Mouse (Mus musculus): ENCODE measurements at regions not wholly inside any gene's neighbourhood (a gene's known extent, or its start where the extent isn't known, plus 50 kb on each side); places are given as distances from the start of the nearest gene placed in this dataset.
A peak's percentile ranks its signal among the peaks of the same experiment; 100 is the strongest.

DNA sequence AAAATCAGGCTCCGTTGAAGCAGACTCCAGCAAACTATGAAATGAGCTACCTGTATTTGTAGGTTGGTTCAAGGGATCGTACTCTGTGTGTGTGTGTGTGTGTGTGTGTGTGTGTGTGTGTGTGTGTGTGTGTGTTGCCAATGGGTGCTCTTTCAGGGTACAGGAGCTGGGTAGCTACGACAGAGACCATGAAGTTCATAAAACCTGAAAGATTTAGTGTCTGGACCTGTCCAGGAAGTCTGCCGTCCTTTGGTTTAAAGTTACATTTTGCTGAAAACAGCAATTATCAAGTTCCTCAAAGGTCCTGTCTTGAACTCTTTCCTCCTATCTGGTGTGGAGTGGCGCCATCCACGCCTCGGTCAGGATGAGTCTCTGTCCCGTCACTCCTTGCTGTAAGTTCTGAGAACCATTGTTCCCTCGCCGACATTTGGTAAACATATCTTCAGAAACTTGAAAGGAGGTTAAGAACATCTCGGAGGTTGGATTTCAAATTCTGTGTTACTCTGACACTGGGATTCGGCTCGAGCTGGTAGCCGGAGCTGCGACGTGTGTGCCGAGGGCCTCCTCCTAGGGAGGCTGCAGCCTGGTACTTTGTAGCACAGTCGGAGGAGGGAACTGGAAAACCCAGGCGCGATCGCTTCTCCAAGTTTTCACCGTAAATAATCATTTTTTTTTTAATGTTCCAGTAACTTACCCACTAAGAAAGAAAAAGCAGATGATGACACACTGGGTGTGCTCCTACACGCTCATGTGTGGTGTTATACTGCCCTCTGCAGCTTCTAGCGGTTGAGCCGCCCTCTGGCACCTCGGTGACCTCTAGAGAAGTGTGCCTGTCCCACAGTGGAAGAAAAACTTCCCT, 107.8 kb upstream of the N6amt1 start:
- TF ChIP-seq CTCF (conservative IDR thresholded peaks at IDR 0.05; ENCODE audit: low read length) (peak; percentile 40), POU5F1 (IDR thresholded peaks at IDR 0.05; ENCODE audit: borderline replicate concordance, low read length) (no peak)
- H3K36me3 ChIP-seq (ENCODE audit: insufficient read depth, low read length), result no peaks in the 10 kb centered on the region
- no peaks in the 10 kb centered on the region for H3K27me3 ChIP-seq (ENCODE audit: insufficient read depth, low read length)
- no peaks in the 10 kb centered on the region for H3K9me3 ChIP-seq (ENCODE audit: low read length)
- no peak overlapping the region for H3K4me3 ChIP-seq (replicated peaks; ENCODE audit: low read length)
- H3K4me1 ChIP-seq (replicated peaks; ENCODE audit: low read depth, low read length), result peaks cover 10% of the 10 kb centered on the region; the same call in 1 of the 2 replicates

DNA sequence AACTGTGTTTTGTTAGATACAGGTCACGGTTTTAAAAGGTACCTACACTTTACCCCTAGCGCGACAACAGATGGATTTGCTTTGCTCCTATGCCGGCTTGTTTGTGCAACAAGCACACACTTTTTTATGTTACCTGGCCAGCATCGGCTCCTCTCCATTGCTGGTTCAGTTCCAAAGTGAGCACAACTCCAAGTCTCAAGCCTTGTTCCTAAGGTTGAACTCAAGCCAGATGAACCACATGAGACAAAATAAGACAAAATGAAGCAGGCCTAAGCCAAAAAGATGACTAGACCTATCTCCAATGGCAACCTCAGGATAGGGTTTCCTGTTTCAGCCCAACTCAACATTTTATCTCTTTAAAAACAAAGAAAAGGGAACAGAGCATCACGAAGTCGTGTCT, 108.5 kb upstream of the N6amt1 start:
- peaks cover 10% of the 10 kb centered on the region; the same call in 1 of the 2 replicates for H3K4me1 ChIP-seq (replicated peaks; ENCODE audit: low read depth, low read length)
- H3K4me3 ChIP-seq (replicated peaks; ENCODE audit: low read length), result no peak overlapping the region
- H3K36me3 ChIP-seq (ENCODE audit: insufficient read depth, low read length), result no peaks in the 10 kb centered on the region
- TF ChIP-seq POU5F1 (IDR thresholded peaks at IDR 0.05; ENCODE audit: borderline replicate concordance, low read length) (no peak), CTCF (conservative IDR thresholded peaks at IDR 0.05; ENCODE audit: low read length) (no peak), NANOG (IDR thresholded peaks at IDR 0.05; ENCODE audit: borderline replicate concordance, low read length) (no peak)
- H3K27me3 ChIP-seq (ENCODE audit: insufficient read depth, low read length), result no peaks in the 10 kb centered on the region
- no peaks in the 10 kb centered on the region for H3K9me3 ChIP-seq (ENCODE audit: low read length)

DNA sequence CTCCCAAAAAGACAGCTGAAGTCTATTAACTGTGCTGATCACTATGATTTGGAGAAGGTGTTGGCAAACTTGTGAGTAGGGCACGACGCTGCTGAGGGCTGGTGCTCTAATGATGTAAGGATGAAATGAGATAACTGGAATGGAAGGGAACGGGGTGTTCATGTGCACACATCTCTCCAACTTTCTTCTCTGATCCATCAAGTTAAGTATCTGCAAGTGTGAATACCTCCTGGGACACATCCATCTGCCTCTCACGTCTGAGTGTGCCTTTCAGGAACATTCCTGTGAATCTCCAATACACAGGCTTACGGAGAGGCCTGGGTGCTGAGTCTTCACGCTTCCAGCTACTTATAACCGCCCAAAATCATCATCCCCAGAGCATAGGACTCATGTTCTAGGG, 112.0 kb upstream of the N6amt1 start:
- Histone ChIP-seq H3K4me3 (replicated peaks; ENCODE audit: low read length) (no peak overlapping the region), H3K4me1 (replicated peaks; ENCODE audit: low read depth, low read length) (peaks cover 8% of the 10 kb centered on the region; the same call in 1 of the 2 replicates), H3K27me3 (ENCODE audit: insufficient read depth, low read length) (no peaks in the 10 kb centered on the region), H3K9me3 (ENCODE audit: low read length) (no peaks in the 10 kb centered on the region), H3K36me3 (ENCODE audit: insufficient read depth, low read length) (no peaks in the 10 kb centered on the region)
- TF ChIP-seq NANOG (IDR thresholded peaks at IDR 0.05; ENCODE audit: borderline replicate concordance, low read length) (no peak), POU5F1 (IDR thresholded peaks at IDR 0.05; ENCODE audit: borderline replicate concordance, low read length) (no peak), CTCF (conservative IDR thresholded peaks at IDR 0.05; ENCODE audit: low read length) (no peak)

DNA sequence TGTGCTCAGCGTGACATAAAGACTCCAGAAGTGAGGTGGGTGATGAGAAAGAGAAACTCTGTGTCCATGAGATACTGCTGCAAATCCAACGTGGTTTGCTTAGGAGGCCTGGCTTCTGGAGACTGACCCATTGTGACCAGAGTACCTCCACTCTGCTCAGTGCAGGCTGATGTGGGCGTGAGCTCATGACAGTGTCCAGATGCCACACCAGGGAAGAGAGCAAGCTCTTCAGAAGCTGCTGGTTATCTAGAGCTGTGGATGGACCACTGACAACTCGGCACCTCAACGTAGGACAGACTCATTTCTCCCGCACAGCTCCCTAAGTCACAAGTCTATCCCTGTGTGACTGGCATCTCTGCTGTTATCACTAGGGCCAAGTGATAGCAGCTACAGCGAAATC, 114.9 kb upstream of the N6amt1 start:
- Histone ChIP-seq H3K4me3 (replicated peaks; ENCODE audit: low read length) (no peak overlapping the region), H3K27me3 (ENCODE audit: insufficient read depth, low read length) (no peaks in the 10 kb centered on the region), H3K4me1 (replicated peaks; ENCODE audit: low read depth, low read length) (no peaks in the 10 kb centered on the region), H3K36me3 (ENCODE audit: insufficient read depth, low read length) (no peaks in the 10 kb centered on the region), H3K9me3 (ENCODE audit: low read length) (no peaks in the 10 kb centered on the region)
- TF ChIP-seq CTCF (conservative IDR thresholded peaks at IDR 0.05; ENCODE audit: low read length) (no peak), POU5F1 (IDR thresholded peaks at IDR 0.05; ENCODE audit: borderline replicate concordance, low read length) (no peak), NANOG (IDR thresholded peaks at IDR 0.05; ENCODE audit: borderline replicate concordance, low read length) (no peak)

DNA sequence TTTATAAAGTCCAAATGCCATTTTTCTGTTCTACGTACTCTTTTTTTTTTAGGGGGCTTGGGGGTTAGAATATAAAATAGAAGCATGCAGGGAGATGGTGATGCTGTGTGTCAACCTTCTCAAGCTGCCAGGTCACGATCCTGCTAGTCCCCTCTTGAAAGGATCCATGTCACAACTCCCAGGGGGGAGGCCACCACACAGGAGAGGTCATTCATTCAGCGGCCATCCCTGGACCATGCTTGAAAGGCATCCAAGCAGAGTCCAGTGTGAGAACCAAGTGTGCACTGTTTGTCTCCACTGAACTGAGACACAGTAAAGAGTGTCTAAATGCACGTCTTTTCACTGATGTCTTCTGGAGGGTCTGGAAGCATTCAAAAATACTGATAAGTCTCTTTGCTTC, 119.8 kb upstream of the N6amt1 start:
- H3K4me3 ChIP-seq (replicated peaks; ENCODE audit: low read length), result no peak overlapping the region
- TF ChIP-seq CTCF (conservative IDR thresholded peaks at IDR 0.05; ENCODE audit: low read length) (no peak), POU5F1 (IDR thresholded peaks at IDR 0.05; ENCODE audit: borderline replicate concordance, low read length) (no peak), NANOG (IDR thresholded peaks at IDR 0.05; ENCODE audit: borderline replicate concordance, low read length) (no peak)
- H3K36me3 ChIP-seq (ENCODE audit: insufficient read depth, low read length), result no peaks in the 10 kb centered on the region
- H3K4me1 ChIP-seq (replicated peaks; ENCODE audit: low read depth, low read length), result no peaks in the 10 kb centered on the region
- no peaks in the 10 kb centered on the region for H3K27me3 ChIP-seq (ENCODE audit: insufficient read depth, low read length)
- H3K9me3 ChIP-seq (ENCODE audit: low read length), result peaks cover 11% of the 10 kb centered on the region

DNA sequence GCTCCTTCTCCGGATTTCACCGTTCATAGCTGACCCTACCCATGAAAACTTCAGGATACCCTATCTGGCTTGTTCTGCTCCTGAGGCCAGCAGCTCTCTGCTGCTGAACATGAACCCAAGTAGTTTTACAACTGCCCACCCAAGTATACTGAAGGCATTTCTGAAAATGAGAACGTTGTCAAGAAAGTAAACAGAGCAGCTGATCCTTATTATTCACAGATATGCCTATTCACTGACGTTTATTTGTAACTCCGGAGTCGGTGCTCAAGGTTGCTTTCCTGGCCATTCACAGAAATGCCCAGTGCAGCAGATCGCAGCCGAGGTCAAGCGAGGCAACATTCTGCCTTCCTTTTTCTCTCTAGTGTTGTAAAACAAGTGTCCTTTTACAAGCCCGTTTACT, 128.4 kb upstream of the N6amt1 start:
- no peak overlapping the region for H3K4me3 ChIP-seq (replicated peaks; ENCODE audit: low read length)
- no peaks in the 10 kb centered on the region for H3K9me3 ChIP-seq (ENCODE audit: low read length)
- TF ChIP-seq CTCF (conservative IDR thresholded peaks at IDR 0.05; ENCODE audit: low read length) (no peak), POU5F1 (IDR thresholded peaks at IDR 0.05; ENCODE audit: borderline replicate concordance, low read length) (no peak), NANOG (IDR thresholded peaks at IDR 0.05; ENCODE audit: borderline replicate concordance, low read length) (no peak)
- H3K36me3 ChIP-seq (ENCODE audit: insufficient read depth, low read length), result no peaks in the 10 kb centered on the region
- H3K27me3 ChIP-seq (ENCODE audit: insufficient read depth, low read length), result no peaks in the 10 kb centered on the region
- no peaks in the 10 kb centered on the region for H3K4me1 ChIP-seq (replicated peaks; ENCODE audit: low read depth, low read length)

DNA sequence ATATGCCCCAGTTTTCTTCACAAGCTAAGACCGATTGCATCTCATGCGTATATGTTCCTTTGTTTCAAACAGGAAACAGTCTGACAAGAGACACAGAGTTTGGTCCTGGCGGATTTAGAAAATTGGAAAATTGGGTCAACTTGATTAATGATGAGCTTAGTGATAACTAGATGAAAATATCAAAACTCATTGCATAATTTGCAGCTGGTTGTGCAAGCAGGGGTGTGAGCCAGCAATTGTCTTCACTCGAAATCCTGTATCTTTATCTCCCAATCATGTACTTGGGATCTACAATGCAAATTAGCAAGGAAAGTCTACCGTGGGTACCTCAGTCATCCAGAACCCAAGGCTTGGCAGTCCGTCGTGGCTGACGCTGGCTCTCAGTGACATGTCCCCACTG, 128.9 kb upstream of the N6amt1 start:
- no peak overlapping the region for H3K4me3 ChIP-seq (replicated peaks; ENCODE audit: low read length)
- H3K36me3 ChIP-seq (ENCODE audit: insufficient read depth, low read length), result no peaks in the 10 kb centered on the region
- H3K27me3 ChIP-seq (ENCODE audit: insufficient read depth, low read length), result no peaks in the 10 kb centered on the region
- H3K4me1 ChIP-seq (replicated peaks; ENCODE audit: low read depth, low read length), result no peaks in the 10 kb centered on the region
- no peak for TF ChIP-seq CTCF (conservative IDR thresholded peaks at IDR 0.05; ENCODE audit: low read length)
- no peak for TF ChIP-seq POU5F1 (IDR thresholded peaks at IDR 0.05; ENCODE audit: borderline replicate concordance, low read length)
- no peak for TF ChIP-seq NANOG (IDR thresholded peaks at IDR 0.05; ENCODE audit: borderline replicate concordance, low read length)
- H3K9me3 ChIP-seq (ENCODE audit: low read length), result no peaks in the 10 kb centered on the region

DNA sequence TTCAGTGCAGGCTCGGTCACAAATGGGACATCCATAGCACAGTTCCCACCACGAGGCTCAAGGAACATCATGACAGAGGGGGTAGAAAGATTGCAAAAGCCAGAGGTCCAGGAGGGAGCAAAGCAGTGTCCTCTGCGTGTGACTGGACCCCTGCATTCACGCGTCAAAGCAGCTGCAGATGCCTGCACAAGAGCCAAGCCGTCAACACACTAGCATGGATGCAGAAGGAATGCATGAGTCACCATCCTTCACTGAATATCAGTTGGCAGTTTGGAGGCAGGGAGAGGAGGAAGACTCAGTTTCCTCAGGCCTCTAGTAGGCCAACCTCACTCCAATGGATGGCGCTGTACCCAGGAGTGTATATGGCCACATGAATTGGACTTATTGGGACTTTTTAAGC, 130.0 kb upstream of the N6amt1 start:
- Histone ChIP-seq H3K36me3 (ENCODE audit: insufficient read depth, low read length) (no peaks in the 10 kb centered on the region), H3K27me3 (ENCODE audit: insufficient read depth, low read length) (no peaks in the 10 kb centered on the region), H3K4me3 (replicated peaks; ENCODE audit: low read length) (no peak overlapping the region), H3K9me3 (ENCODE audit: low read length) (no peaks in the 10 kb centered on the region), H3K4me1 (replicated peaks; ENCODE audit: low read depth, low read length) (no peaks in the 10 kb centered on the region)
- TF ChIP-seq CTCF (conservative IDR thresholded peaks at IDR 0.05; ENCODE audit: low read length) (no peak), NANOG (IDR thresholded peaks at IDR 0.05; ENCODE audit: borderline replicate concordance, low read length) (no peak)

DNA sequence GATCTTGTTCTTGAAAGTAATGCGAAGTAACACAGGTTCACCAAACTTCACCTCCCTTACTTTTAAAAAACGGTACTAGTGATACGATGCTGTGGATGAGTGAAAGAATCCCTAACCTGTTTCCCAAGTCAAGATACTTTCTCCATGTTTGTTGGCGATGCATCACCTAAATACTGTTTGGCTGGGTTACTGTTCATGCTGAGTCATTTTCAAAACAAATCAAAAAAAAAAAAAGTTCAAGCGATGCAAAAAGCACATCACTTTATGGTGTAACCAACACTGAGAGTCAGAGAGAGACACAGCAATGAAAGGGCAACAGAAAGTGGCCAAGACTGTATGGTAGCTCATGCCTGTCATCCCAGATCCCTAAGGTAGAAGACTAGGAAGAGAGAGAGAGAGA, 133.4 kb upstream of the N6amt1 start:
- Histone ChIP-seq H3K27me3 (ENCODE audit: insufficient read depth, low read length) (no peaks in the 10 kb centered on the region), H3K36me3 (ENCODE audit: insufficient read depth, low read length) (no peaks in the 10 kb centered on the region), H3K4me1 (replicated peaks; ENCODE audit: low read depth, low read length) (no peaks in the 10 kb centered on the region), H3K9me3 (ENCODE audit: low read length) (no peaks in the 10 kb centered on the region), H3K4me3 (replicated peaks; ENCODE audit: low read length) (no peak overlapping the region)
- TF ChIP-seq NANOG (IDR thresholded peaks at IDR 0.05; ENCODE audit: borderline replicate concordance, low read length) (no peak), CTCF (conservative IDR thresholded peaks at IDR 0.05; ENCODE audit: low read length) (no peak), POU5F1 (IDR thresholded peaks at IDR 0.05; ENCODE audit: borderline replicate concordance, low read length) (no peak)

All from E14TG2a.4 (cell line).